Mouse (Mus musculus) heart, embryonic 12.5 days (tissue): Measurements from ENCODE around the gene Zfp784. TPM values are rescaled to one million over a fixed set of nuclear protein-coding genes. Genes with fewer than 3 reads are reported as not detected.
"Not testable (repeated sequence)": the region's sequence is repeated elsewhere in the genome, so short reads cannot be mapped to it uniquely, and the experiment has no call there.

Source experiments
- ATAC-seq: fragments of 200-750 bp; cut with Nextera tagmentation; 2 replicates; pipeline ENCODE4 v1.8.0; 2017; ENCODE audit warnings: moderate TSS enrichment, moderate library complexity; ENCODE audit not compliant: insufficient number of reproducible peaks, low FRiP score
- H3K27ac ChIP-seq: fragments of 300-500 bp; sonication (generic); 2 replicates; pipeline ENCODE4 v1.5.1; 2016; ENCODE audit warnings: mild to moderate bottlenecking, moderate library complexity; ENCODE audit not compliant: poor library complexity, severe bottlenecking
- H3K27me3 ChIP-seq: fragments of 300-500 bp; sonication (generic); replicated peaks from 2 replicates; pipeline ENCODE4 v1.6.1; 2016; ENCODE audit warnings: mild to moderate bottlenecking, moderate library complexity
- H3K36me3 ChIP-seq: fragments of 300-500 bp; sonication (generic); 2 replicates; pipeline ENCODE4 v1.6.1; 2016; ENCODE audit warnings: mild to moderate bottlenecking, moderate library complexity
- H3K4me1 ChIP-seq: fragments of 300-500 bp; sonication (generic); replicated peaks from 2 replicates; pipeline ENCODE4 v1.6.1; 2016; ENCODE audit warnings: mild to moderate bottlenecking
- H3K4me2 ChIP-seq: fragments of 300-500 bp; sonication (generic); 2 replicates; pipeline ENCODE4 v1.6.1; 2016; ENCODE audit warnings: mild to moderate bottlenecking, moderate library complexity
- H3K4me3 ChIP-seq: fragments of 300-500 bp; sonication (generic); 2 replicates; pipeline ENCODE4 v1.5.1; 2016; ENCODE audit warnings: mild to moderate bottlenecking
- H3K9ac ChIP-seq: fragments of 300-500 bp; sonication (generic); 2 replicates; pipeline ENCODE4 v1.6.1; 2016; ENCODE audit warnings: mild to moderate bottlenecking, moderate library complexity
- H3K9me3 ChIP-seq: fragments of 300-500 bp; sonication (generic); replicated peaks from 2 replicates; pipeline ENCODE4 v1.6.1; 2016; ENCODE audit warnings: mild to moderate bottlenecking, moderate library complexity
- WGBS: fragments of 180-500 bp; shearing (Covaris S2); methylation state at CpG from one replicate; pipeline ENCODE4 v1.1.7; 2016; 5-methylcytosine and 5-hydroxymethylcytosine counted together
- polyA plus RNA-seq: library from polyadenylated mRNA; unstranded; fragments of >200 nt; fragmentation: Nextera tagmentation; extraction: Ambion mirVana; gene quantifications from 2 replicates; pipeline ENCODE4 v1.2.1, GENCODE M21; 2016

Zfp784 gene
- 3.6 and 4.9 TPM in 2 replicates for polyA plus RNA-seq

DNA sequence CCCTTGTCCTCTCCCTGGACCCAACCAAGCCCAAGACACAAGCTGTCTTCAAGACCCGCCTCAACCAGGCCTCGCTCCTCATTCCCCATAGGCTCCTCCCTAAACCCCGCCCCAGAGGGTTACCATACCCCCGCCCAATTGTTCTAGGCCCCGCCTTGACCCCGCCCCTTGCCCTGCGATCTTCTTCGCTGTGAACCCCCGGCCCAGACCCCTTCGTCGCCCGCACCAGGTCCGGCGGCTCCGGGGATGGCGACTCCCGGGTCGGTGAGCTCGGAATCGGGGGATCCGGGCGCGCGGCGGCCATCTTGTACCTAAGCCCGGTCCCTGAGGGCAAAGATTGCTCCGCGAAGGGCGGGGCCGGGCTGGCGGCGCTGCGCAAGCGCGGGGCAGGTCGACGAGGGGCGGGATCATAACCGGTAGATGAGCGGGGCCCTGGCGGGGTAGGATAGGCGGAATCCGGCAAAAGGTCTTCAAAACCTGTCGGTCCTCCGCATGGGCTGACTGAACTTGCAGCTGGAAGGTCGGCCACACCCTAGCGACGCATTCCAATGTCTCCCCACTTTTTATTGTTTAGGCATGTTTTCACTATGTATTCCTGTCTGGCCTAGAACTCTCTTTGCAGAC, at the start of gene Zfp784:
Gene Zfp784, minus strand, starts transcription at position 338 of the 624 bp plus-strand sequence.
- peak; percentile 97 for ATAC-seq
- Histone ChIP-seq H3K4me3 (peak within 1 kb of the TSS; percentile 66), H3K36me3 (peaks cover 39% of the 10 kb centered on the region), H3K9me3 (peaks cover 6% of the 10 kb centered on the region), H3K4me2 (peak within 1 kb of the TSS; percentile 65), H3K27me3 (no peaks in the 10 kb centered on the region), H3K4me1 (peaks cover 10% of the 10 kb centered on the region), H3K27ac (peak within 1 kb of the TSS; percentile 92), H3K9ac (peak within 1 kb of the TSS; percentile 77)
- under 1% methylated on average over 48 of the region's 48 CpGs for WGBS

DNA sequence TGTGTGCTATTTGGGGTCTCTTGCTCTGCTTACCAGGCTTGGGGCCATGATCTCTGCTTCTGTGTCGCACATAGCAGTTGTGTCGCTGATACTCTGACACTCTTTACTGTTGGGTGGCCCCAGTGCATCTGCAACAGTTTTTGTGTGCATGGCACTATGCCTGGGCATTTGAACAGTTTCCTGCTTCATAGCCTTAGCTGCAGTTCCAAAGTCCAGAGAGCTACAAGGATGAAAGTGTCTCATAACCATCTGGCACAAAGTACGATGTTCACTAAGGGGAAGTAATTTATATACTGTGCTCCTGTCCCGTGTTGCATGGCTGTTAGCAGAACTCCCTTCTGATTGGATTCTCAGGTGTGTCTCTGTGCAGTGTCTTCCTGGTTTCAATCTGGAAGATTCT, 49.6 kb upstream of the Zfp784 start:
- Histone ChIP-seq H3K27ac (no peak overlapping the region), H3K4me3 (no peak overlapping the region), H3K9ac (no peak overlapping the region), H3K9me3 (no peaks in the 10 kb centered on the region), H3K4me1 (peaks cover 28% of the 10 kb centered on the region), H3K36me3 (peaks cover 76% of the 10 kb centered on the region), H3K4me2 (no peak overlapping the region), H3K27me3 (no peaks in the 10 kb centered on the region)
- WGBS: 91% methylated on average over 4 of the region's 4 CpGs
- no peak for ATAC-seq

- Histone ChIP-seq H3K27me3 (no peaks in the 10 kb centered on the region), H3K4me3 (no peak overlapping the region), H3K4me2 (no peak overlapping the region), H3K4me1 (peaks cover 34% of the 10 kb centered on the region), H3K9ac (no peak overlapping the region), H3K36me3 (peaks cover 69% of the 10 kb centered on the region), H3K27ac (no peak overlapping the region), H3K9me3 (no peaks in the 10 kb centered on the region)
- no peak for ATAC-seq
- WGBS: 85% methylated on average over 5 of the region's 5 CpGs
Observed at GRCm38 (mm10) chr7:5086921-5087440, 48.7 kb upstream of the Zfp784 start.

- WGBS: 61% methylated on average over 1 of the region's 1 CpGs
- H3K36me3 ChIP-seq: peaks cover 58% of the 10 kb centered on the region
Observed at GRCm38 (mm10) chr7:5085512-5085911, 47.3 kb upstream of the Zfp784 start.

DNA sequence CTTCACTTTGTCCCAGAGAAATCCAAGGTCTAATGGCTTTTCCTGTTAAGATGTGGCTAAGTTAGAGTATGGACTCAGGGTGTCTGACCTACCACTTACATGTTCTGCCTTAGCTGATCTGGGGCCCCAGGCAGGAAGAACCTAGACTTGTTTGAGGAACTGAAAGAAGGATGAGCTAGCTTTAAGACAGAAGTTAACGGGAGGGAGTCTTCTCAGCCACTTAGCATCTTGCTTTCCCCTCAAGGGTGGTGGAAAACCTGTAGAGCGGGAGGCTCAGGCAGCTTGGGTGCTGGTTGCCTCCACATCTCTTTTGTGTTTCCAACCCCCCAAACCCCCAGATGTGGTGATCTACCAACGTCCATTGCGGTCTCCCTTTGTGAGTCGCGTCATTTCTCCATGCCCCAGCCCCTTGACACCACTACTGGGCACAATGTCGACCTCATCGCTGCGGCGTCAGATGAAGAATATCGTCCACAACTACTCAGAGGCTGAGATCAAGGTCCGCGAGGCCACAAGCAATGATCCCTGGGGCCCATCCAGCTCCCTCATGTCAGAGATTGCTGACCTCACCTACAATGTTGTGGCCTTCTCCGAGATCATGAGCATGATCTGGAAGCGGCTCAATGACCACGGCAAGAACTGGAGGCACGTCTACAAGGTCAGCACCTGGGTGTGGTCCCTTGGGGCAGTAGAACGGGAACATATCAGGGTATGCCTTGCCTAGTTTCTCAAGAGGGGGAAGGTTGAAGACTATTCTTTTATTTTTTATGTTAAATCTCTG, 45.3 kb upstream of the Zfp784 start:
- no peak overlapping the region for H3K9ac ChIP-seq
- no peak overlapping the region for H3K4me3 ChIP-seq
- H3K4me1 ChIP-seq: peaks cover 38% of the 10 kb centered on the region
- no peaks in the 10 kb centered on the region for H3K27me3 ChIP-seq
- 91% methylated on average over 18 of the region's 18 CpGs for WGBS
- H3K27ac ChIP-seq: no peak overlapping the region
- ATAC-seq: no peak
- H3K4me2 ChIP-seq: no peak overlapping the region
- peaks cover 49% of the 10 kb centered on the region for H3K36me3 ChIP-seq
- no peaks in the 10 kb centered on the region for H3K9me3 ChIP-seq

More at GRCm38 (mm10) chr7:5085512-5085911, 47.3 kb upstream of the Zfp784 start:
- Histone ChIP-seq H3K27ac (no peak overlapping the region), H3K9me3 (no peaks in the 10 kb centered on the region), H3K4me2 (no peak overlapping the region), H3K4me3 (no peak overlapping the region), H3K9ac (no peak overlapping the region), H3K27me3 (no peaks in the 10 kb centered on the region), H3K4me1 (peaks cover 38% of the 10 kb centered on the region)
- ATAC-seq: no peak

DNA sequence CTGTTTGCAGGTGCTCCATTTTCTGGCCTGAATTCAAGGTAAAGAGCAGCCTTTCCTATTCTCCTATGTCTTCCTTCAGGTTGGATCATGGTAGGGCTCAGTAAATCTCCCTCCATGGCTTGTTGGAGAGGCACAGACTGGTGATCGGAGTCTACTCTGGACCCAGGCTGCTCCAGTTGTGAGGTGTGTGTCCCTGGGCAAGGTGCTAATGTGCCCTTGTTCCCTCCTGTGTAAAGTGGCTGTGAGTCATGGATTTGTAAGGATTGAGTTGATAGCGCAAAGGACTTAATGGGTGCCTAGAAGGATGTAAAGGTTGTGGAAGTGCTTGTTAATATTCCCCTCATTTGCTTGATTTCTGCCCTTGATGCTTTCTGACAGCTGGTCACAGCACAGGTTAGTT, 43.7 kb upstream of the Zfp784 start:
- H3K36me3 ChIP-seq: peaks cover 55% of the 10 kb centered on the region
- H3K4me1 ChIP-seq: peaks cover 38% of the 10 kb centered on the region
- H3K4me3 ChIP-seq: peak overlapping the region; percentile 98

GRCm38 (mm10) chr7:5081241-5081640, 43.0 kb upstream of the Zfp784 start:
- no peaks in the 10 kb centered on the region for H3K9me3 ChIP-seq
- peak overlapping the region; percentile 86 for H3K4me2 ChIP-seq
- H3K36me3 ChIP-seq: peaks cover 59% of the 10 kb centered on the region
- H3K27me3 ChIP-seq: no peaks in the 10 kb centered on the region
- ATAC-seq: no peak
- H3K4me3 ChIP-seq: peak overlapping the region; percentile 98
- peak overlapping the region; percentile 98 for H3K9ac ChIP-seq
- 48% methylated on average over 6 of the region's 6 CpGs for WGBS
- H3K27ac ChIP-seq: no peak overlapping the region
- peaks cover 41% of the 10 kb centered on the region for H3K4me1 ChIP-seq

More for the DNA sequence above, 43.7 kb upstream of the Zfp784 start:
- Histone ChIP-seq H3K9ac (peak overlapping the region; percentile 98; the same call in 1 of the 2 replicates), H3K4me2 (peak overlapping the region; percentile 86), H3K27ac (no peak overlapping the region), H3K27me3 (no peaks in the 10 kb centered on the region), H3K9me3 (no peaks in the 10 kb centered on the region)
- 96% methylated on average over 2 of the region's 2 CpGs for WGBS
- ATAC-seq: no peak

- no peak for ATAC-seq
- peaks cover 39% of the 10 kb centered on the region for H3K4me1 ChIP-seq
- H3K4me2 ChIP-seq: peak overlapping the region; percentile 86
- no peaks in the 10 kb centered on the region for H3K27me3 ChIP-seq
- peak overlapping the region; percentile 98 for H3K4me3 ChIP-seq
- WGBS: 11% methylated on average over 6 of the region's 6 CpGs
- H3K9me3 ChIP-seq: no peaks in the 10 kb centered on the region
- H3K36me3 ChIP-seq: peaks cover 58% of the 10 kb centered on the region
- H3K9ac ChIP-seq: peak overlapping the region; percentile 98
- H3K27ac ChIP-seq: peak overlapping the region; percentile 96
Observed at GRCm38 (mm10) chr7:5080815-5081214, 42.6 kb upstream of the Zfp784 start.

DNA sequence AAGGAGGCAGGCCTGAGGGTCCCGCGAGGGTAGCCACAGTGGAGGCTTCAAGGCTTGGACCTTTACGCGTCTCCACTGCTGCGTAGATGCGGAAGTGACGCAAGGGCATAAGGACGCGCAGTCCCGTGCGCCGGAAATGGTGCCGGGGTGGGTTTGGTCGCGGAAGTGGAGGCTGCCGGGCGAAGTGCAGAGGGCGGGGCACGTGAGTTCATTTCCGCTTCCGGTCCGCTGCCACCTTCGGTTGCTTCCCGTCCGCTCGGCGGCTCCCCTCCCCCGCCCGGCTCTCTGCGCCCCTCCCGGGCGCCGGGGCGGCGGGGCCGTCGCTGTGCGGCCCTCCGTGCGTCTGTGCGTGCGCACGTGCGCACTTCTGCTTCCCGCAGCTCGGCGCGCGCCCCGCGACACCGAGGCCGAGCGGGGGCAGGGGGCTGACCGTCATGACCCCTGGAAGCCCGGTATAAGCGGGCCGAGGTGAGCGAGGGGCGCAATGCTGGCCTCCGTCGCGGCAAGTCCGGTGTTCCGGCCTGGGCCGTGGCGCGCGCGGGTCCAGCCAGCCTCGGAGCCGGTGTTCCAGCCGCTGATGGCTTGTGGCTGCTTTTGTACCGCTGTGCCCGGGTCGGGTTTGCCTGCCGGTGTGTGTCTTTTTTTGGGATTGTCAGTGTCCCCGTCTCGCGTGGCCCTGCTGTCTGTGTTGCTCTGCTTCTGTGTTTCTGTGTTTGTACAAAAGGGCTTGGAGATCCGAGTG, 41.9 kb upstream of the Zfp784 start, which contains the start of gene Epn1:
Gene Epn1, plus strand, starts transcription at position 226 of the 742 bp plus-strand sequence.
- WGBS: under 1% methylated on average over 79 of the region's 81 CpGs
- peak within 1 kb of the TSS; percentile 98 for H3K4me3 ChIP-seq
- ATAC-seq: peak; percentile 95
- peak within 1 kb of the TSS; percentile 98 for H3K9ac ChIP-seq
- peak within 1 kb of the TSS; percentile 96 for H3K27ac ChIP-seq
- H3K9me3 ChIP-seq: no peaks in the 10 kb centered on the region
- H3K27me3 ChIP-seq: no peaks in the 10 kb centered on the region
- H3K36me3 ChIP-seq: peaks cover 57% of the 10 kb centered on the region
- H3K4me1 ChIP-seq: peaks cover 35% of the 10 kb centered on the region
- H3K4me2 ChIP-seq: peak within 1 kb of the TSS; percentile 86

DNA sequence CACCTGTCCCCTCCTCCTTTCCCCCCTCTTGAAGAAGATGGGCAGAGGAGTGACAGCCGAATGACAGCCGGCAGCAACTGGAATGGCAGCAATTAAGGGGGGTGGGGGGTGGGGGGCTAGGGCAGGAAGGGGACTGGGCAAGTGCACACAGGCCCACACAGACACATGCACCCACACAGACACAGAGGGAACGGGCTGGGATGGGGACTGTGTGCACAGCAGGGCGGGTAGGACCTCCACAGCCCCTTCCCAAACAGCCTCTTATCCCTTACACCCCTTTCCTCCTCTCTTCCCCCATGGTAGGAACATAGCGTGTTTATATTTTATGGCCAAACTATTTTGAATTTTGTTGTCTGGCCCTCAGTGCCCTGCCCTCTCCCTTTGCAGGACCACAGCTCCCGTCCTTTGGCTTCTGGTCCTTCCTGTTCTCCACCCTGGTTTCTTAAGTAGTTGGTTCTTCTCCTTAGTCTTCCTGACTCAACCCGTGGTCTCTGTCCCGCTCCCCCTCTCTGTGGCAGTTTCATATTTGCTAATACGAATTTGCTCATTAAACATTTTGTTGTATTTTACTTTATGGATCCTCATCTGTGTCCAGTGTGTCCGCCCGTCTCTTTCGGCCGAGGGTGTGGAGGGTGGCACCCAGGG, 41.2 kb upstream of the Zfp784 start:
- H3K9me3 ChIP-seq, H3K27me3 ChIP-seq: not testable (repeated sequence)
- Histone ChIP-seq H3K4me3 (peak overlapping the region; percentile 98), H3K4me1 (peaks cover 28% of the 10 kb centered on the region), H3K36me3 (peaks cover 58% of the 10 kb centered on the region), H3K4me2 (peak overlapping the region; percentile 86), H3K9ac (peak overlapping the region; percentile 98), H3K27ac (peak overlapping the region; percentile 96)
- peak; percentile 22; the same call in 1 of the 2 replicates for ATAC-seq
- WGBS: 49% methylated on average over 11 of the region's 13 CpGs
